Mouse (Mus musculus): ENCODE data around the gene Prcd. TPM values are rescaled to one million over a fixed set of nuclear protein-coding genes. Genes with fewer than 3 reads are reported as not detected.
"Not testable (repeated sequence)": the region's sequence is repeated elsewhere in the genome, so short reads cannot be mapped to it uniquely, and the experiment has no call there.

Gene Prcd
- polyA plus RNA-seq, 1 experiment from 2014 or later: 5.0 TPM

GRCm38 (mm10) chr11:116661291-116661947 lies 8.1 kb downstream of the Prcd start:
- Histone ChIP-seq H3K36me3 (ENCODE audit: control insufficient read depth, insufficient read depth, low read length) (no peaks in the 10 kb centered on the region), H3K27me3 (ENCODE audit: control insufficient read depth, insufficient read depth, low read depth, low read length) (no peaks in the 10 kb centered on the region), H3K9ac (ENCODE audit: low read length) (peak overlapping the region; percentile 23; the same call in 1 of the 2 replicates), H3K4me3 (ENCODE audit: low read length) (no peak overlapping the region), H3K27ac (ENCODE audit: low read length) (no peak overlapping the region), H3K4me2 (ENCODE audit: low read depth, low read length) (no peak overlapping the region), H3K4me1 (replicated peaks; ENCODE audit: control insufficient read depth, insufficient read depth, low read length) (peaks cover 49% of the 10 kb centered on the region), H3K9me3 (ENCODE audit: control insufficient read depth, low read length) (no peaks in the 10 kb centered on the region)
- WGBS: 24% methylated on average over 13 of the region's 13 CpGs
- no peak for ATAC-seq (ENCODE audit: low read depth)

- H3K27ac ChIP-seq (ENCODE audit: low read length): no peak overlapping the region
- no peak overlapping the region for H3K9ac ChIP-seq (ENCODE audit: low read length)
- WGBS: 45% methylated on average over 8 of the region's 8 CpGs
Observed at GRCm38 (mm10) chr11:116661948-116662377, 8.6 kb downstream of the Prcd start.

GRCm38 (mm10) chr11:116665289-116665688 lies 12.0 kb downstream of the Prcd start:
- Histone ChIP-seq H3K27ac (ENCODE audit: low read length) (no peak overlapping the region), H3K27me3 (ENCODE audit: control insufficient read depth, insufficient read depth, low read depth, low read length) (0 out of 2 replicates have a peak, but pooled peaks cover under 1% of the 10 kb centered on the region), H3K36me3 (ENCODE audit: control insufficient read depth, insufficient read depth, low read length) (no peaks in the 10 kb centered on the region), H3K9ac (ENCODE audit: low read length) (no peak overlapping the region), H3K9me3 (ENCODE audit: control insufficient read depth, low read length) (no peaks in the 10 kb centered on the region), H3K4me2 (ENCODE audit: low read depth, low read length) (no peak overlapping the region), H3K4me1 (replicated peaks; ENCODE audit: control insufficient read depth, insufficient read depth, low read length) (peaks cover 35% of the 10 kb centered on the region), H3K4me3 (ENCODE audit: low read length) (no peak overlapping the region)
- 55% methylated on average over 9 of the region's 10 CpGs for WGBS
- ATAC-seq (ENCODE audit: low read depth): no peak

More at GRCm38 (mm10) chr11:116661948-116662377, 8.6 kb downstream of the Prcd start:
- Histone ChIP-seq H3K4me1 (replicated peaks; ENCODE audit: control insufficient read depth, insufficient read depth, low read length) (peaks cover 47% of the 10 kb centered on the region), H3K36me3 (ENCODE audit: control insufficient read depth, insufficient read depth, low read length) (no peaks in the 10 kb centered on the region), H3K4me2 (ENCODE audit: low read depth, low read length) (no peak overlapping the region), H3K9me3 (ENCODE audit: control insufficient read depth, low read length) (no peaks in the 10 kb centered on the region), H3K4me3 (ENCODE audit: low read length) (no peak overlapping the region), H3K27me3 (ENCODE audit: control insufficient read depth, insufficient read depth, low read depth, low read length) (no peaks in the 10 kb centered on the region)
- no peak for ATAC-seq (ENCODE audit: low read depth)

GRCm38 (mm10) chr11:116666566-116666965 lies 13.2 kb downstream of the Prcd start:
- Histone ChIP-seq H3K36me3 (ENCODE audit: control insufficient read depth, insufficient read depth, low read length) (no peaks in the 10 kb centered on the region), H3K9ac (ENCODE audit: low read length) (no peak overlapping the region), H3K4me1 (replicated peaks; ENCODE audit: control insufficient read depth, insufficient read depth, low read length) (peaks cover 29% of the 10 kb centered on the region), H3K4me2 (ENCODE audit: low read depth, low read length) (peak overlapping the region; percentile 7; the same call in 1 of the 2 replicates), H3K4me3 (ENCODE audit: low read length) (no peak overlapping the region), H3K27ac (ENCODE audit: low read length) (peak overlapping the region; percentile 23; the same call in 1 of the 2 replicates), H3K9me3 (ENCODE audit: control insufficient read depth, low read length) (no peaks in the 10 kb centered on the region), H3K27me3 (ENCODE audit: control insufficient read depth, insufficient read depth, low read depth, low read length) (0 out of 2 replicates have a peak, but pooled peaks cover 2% of the 10 kb centered on the region)
- 32% methylated on average over 9 of the region's 9 CpGs for WGBS
- ATAC-seq (ENCODE audit: low read depth): no peak; the same call in 1 of the 2 replicates

GRCm38 (mm10) chr11:116667012-116667411 lies 13.7 kb downstream of the Prcd start:
- peaks cover 24% of the 10 kb centered on the region for H3K4me1 ChIP-seq (replicated peaks; ENCODE audit: control insufficient read depth, insufficient read depth, low read length)
- not testable (repeated sequence) for H3K27ac ChIP-seq (ENCODE audit: low read length); H3K27me3 ChIP-seq (ENCODE audit: control insufficient read depth, insufficient read depth, low read depth, low read length); ATAC-seq (ENCODE audit: low read depth); H3K9ac ChIP-seq (ENCODE audit: low read length); H3K4me3 ChIP-seq (ENCODE audit: low read length); H3K36me3 ChIP-seq (ENCODE audit: control insufficient read depth, insufficient read depth, low read length); H3K9me3 ChIP-seq (ENCODE audit: control insufficient read depth, low read length); H3K4me2 ChIP-seq (ENCODE audit: low read depth, low read length)
- 73% methylated on average over 3 of the region's 5 CpGs for WGBS

- Histone ChIP-seq H3K27ac (ENCODE audit: low read length) (peak overlapping the region; percentile 12; the same call in 1 of the 2 replicates), H3K4me1 (replicated peaks; ENCODE audit: control insufficient read depth, insufficient read depth, low read length) (peaks cover 21% of the 10 kb centered on the region), H3K9ac (ENCODE audit: low read length) (no peak overlapping the region), H3K27me3 (ENCODE audit: control insufficient read depth, insufficient read depth, low read depth, low read length) (0 out of 2 replicates have a peak, but pooled peaks cover 2% of the 10 kb centered on the region), H3K36me3 (ENCODE audit: control insufficient read depth, insufficient read depth, low read length) (no peaks in the 10 kb centered on the region), H3K4me2 (ENCODE audit: low read depth, low read length) (no peak overlapping the region), H3K4me3 (ENCODE audit: low read length) (no peak overlapping the region), H3K9me3 (ENCODE audit: control insufficient read depth, low read length) (no peaks in the 10 kb centered on the region)
- no peak for ATAC-seq (ENCODE audit: low read depth)
- 60% methylated on average over 8 of the region's 8 CpGs for whole genome bisulfite sequencing
Observed at GRCm38 (mm10) chr11:116667930-116668329, 14.6 kb downstream of the Prcd start.

- Histone ChIP-seq H3K4me1 (replicated peaks; ENCODE audit: control insufficient read depth, insufficient read depth, low read length) (peaks cover 24% of the 10 kb centered on the region), H3K36me3 (ENCODE audit: control insufficient read depth, insufficient read depth, low read length) (peaks cover under 1% of the 10 kb centered on the region), H3K4me2 (ENCODE audit: low read depth, low read length) (no peak overlapping the region), H3K27ac (ENCODE audit: low read length) (no peak overlapping the region), H3K9me3 (ENCODE audit: control insufficient read depth, low read length) (no peaks in the 10 kb centered on the region), H3K9ac (ENCODE audit: low read length) (no peak overlapping the region), H3K4me3 (ENCODE audit: low read length) (no peak overlapping the region), H3K27me3 (ENCODE audit: control insufficient read depth, insufficient read depth, low read depth, low read length) (0 out of 2 replicates have a peak, but pooled peaks cover 2% of the 10 kb centered on the region)
- WGBS: 55% methylated on average over 10 of the region's 10 CpGs
- no peak for ATAC-seq (ENCODE audit: low read depth)
Observed at GRCm38 (mm10) chr11:116668381-116668825, 15.1 kb downstream of the Prcd start.

GRCm38 (mm10) chr11:116668839-116669238 lies 15.5 kb downstream of the Prcd start:
- Histone ChIP-seq H3K27ac (ENCODE audit: low read length) (no peak overlapping the region), H3K4me1 (replicated peaks; ENCODE audit: control insufficient read depth, insufficient read depth, low read length) (peaks cover 24% of the 10 kb centered on the region), H3K27me3 (ENCODE audit: control insufficient read depth, insufficient read depth, low read depth, low read length) (0 out of 2 replicates have a peak, but pooled peaks cover 2% of the 10 kb centered on the region), H3K4me3 (ENCODE audit: low read length) (no peak overlapping the region), H3K9ac (ENCODE audit: low read length) (no peak overlapping the region), H3K9me3 (ENCODE audit: control insufficient read depth, low read length) (no peaks in the 10 kb centered on the region), H3K36me3 (ENCODE audit: control insufficient read depth, insufficient read depth, low read length) (peaks cover 5% of the 10 kb centered on the region), H3K4me2 (ENCODE audit: low read depth, low read length) (no peak overlapping the region)
- WGBS: 39% methylated on average over 7 of the region's 7 CpGs
- no peak for ATAC-seq (ENCODE audit: low read depth)

GRCm38 (mm10) chr11:116669316-116669715 lies 16.0 kb downstream of the Prcd start:
- Histone ChIP-seq H3K27ac (ENCODE audit: low read length) (no peak overlapping the region), H3K4me1 (replicated peaks; ENCODE audit: control insufficient read depth, insufficient read depth, low read length) (peaks cover 20% of the 10 kb centered on the region), H3K9ac (ENCODE audit: low read length) (no peak overlapping the region), H3K4me2 (ENCODE audit: low read depth, low read length) (no peak overlapping the region), H3K36me3 (ENCODE audit: control insufficient read depth, insufficient read depth, low read length) (peaks cover 10% of the 10 kb centered on the region), H3K9me3 (ENCODE audit: control insufficient read depth, low read length) (no peaks in the 10 kb centered on the region), H3K27me3 (ENCODE audit: control insufficient read depth, insufficient read depth, low read depth, low read length) (0 out of 2 replicates have a peak, but pooled peaks cover 2% of the 10 kb centered on the region), H3K4me3 (ENCODE audit: low read length) (no peak overlapping the region)
- 7% methylated on average over 5 of the region's 5 CpGs for WGBS
- ATAC-seq (ENCODE audit: low read depth): no peak

Measured in lung, embryonic 16.5 days (tissue).